Mouse (Mus musculus): Measurements from ENCODE around the gene Vmn2r54.
"Not testable (repeated sequence)": the region's sequence is repeated elsewhere in the genome, so short reads cannot be mapped to it uniquely, and the experiment has no call there.

DNA sequence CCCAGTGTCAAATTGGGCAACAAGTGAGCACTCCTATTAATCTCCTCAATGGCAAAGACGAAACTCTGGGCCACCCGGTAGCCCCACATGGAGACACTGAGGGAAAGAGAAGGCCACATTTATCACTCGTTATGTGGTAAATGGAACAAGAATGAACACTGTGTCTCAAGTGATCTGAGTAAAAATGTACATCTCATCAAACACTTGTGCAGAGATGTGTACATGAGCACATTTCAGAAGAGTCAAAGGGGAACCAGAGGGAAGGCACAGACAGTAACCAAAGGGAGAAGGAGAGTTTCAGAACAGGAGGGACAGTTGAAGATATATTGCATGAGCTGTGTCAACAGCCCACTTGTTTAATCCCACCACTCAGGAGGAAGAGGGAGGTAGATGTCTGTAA lies 44.8 kb upstream of the Vmn2r54 start, which contains the start of gene Vmn2r55:
- TF ChIP-seq CTCF (IDR thresholded peaks at IDR 0.05; ENCODE audit: low read depth, low read length); POLR2A (IDR thresholded peaks at IDR 0.05; ENCODE audit: borderline replicate concordance, low read depth, low read length): not testable (repeated sequence)
